Mouse (Mus musculus): Measurements from ENCODE around the gene Tubg2.

GRCm38 (mm10) chr11:101162772-101163171 is 7.1 kb downstream of the Tubg2 start:
- TF ChIP-seq POLR2A (IDR thresholded peaks at IDR 0.05; ENCODE audit: insufficient read depth, low read depth, low read length) (no peak), CTCF (IDR thresholded peaks at IDR 0.05; ENCODE audit: insufficient read depth, low read depth, low read length) (no peak)
